Mouse (Mus musculus): ENCODE measurements at regions not wholly inside any gene's neighbourhood (a gene's known extent, or its start where the extent isn't known, plus 50 kb on each side); places are given as distances from the start of the nearest gene placed in this dataset.
"Not testable (repeated sequence)": the region's sequence is repeated elsewhere in the genome, so short reads cannot be mapped to it uniquely, and the experiment has no call there.

GRCm38 (mm10) chr17:31732176-31732880, 54.7 kb downstream of the Cryaa start:
- DNase-seq (ENCODE audit: inconsistent age in 2 of 2, low spot score in 1 of 2) = no peak

GRCm38 (mm10) chr17:31734521-31734920, 56.9 kb downstream of the Cryaa start:
- DNase-seq (ENCODE audit: inconsistent age in 2 of 2, low spot score in 1 of 2) = no peak

GRCm38 (mm10) chr17:31736716-31737115, 59.1 kb downstream of the Cryaa start:
- peak; percentile 31 to 79 for DNase-seq (ENCODE audit: inconsistent age in 2 of 2, low spot score in 1 of 2)

GRCm38 (mm10) chr17:31738249-31738648, 60.6 kb downstream of the Cryaa start:
- no peak for DNase-seq (ENCODE audit: inconsistent age in 2 of 2, low spot score in 1 of 2)

GRCm38 (mm10) chr17:31739586-31739985, 62.0 kb downstream of the Cryaa start:
- no peak for DNase-seq (ENCODE audit: inconsistent age in 2 of 2, low spot score in 1 of 2)

GRCm38 (mm10) chr17:31740059-31740458, 62.5 kb downstream of the Cryaa start:
- no peak for DNase-seq (ENCODE audit: inconsistent age in 2 of 2, low spot score in 1 of 2)

GRCm38 (mm10) chr17:31743656-31744055, 66.0 kb downstream of the Cryaa start:
- peak in 1 of 2 experiments; percentile 80 for DNase-seq (ENCODE audit: inconsistent age in 2 of 2, low spot score in 1 of 2)

GRCm38 (mm10) chr17:31746198-31747111, 68.8 kb downstream of the Cryaa start:
- DNase-seq (ENCODE audit: inconsistent age in 2 of 2, low spot score in 1 of 2) = peak in 1 of 2 experiments; percentile 58

- DNase-seq (ENCODE audit: inconsistent age in 2 of 2, low spot score in 1 of 2) = no peak
These were observed 70.0 kb downstream of the Cryaa start for GRCm38 (mm10) chr17:31747563-31747962.

GRCm38 (mm10) chr17:31748158-31748557, 70.6 kb downstream of the Cryaa start:
- no peak for DNase-seq (ENCODE audit: inconsistent age in 2 of 2, low spot score in 1 of 2)

GRCm38 (mm10) chr17:31748971-31749370, 71.4 kb downstream of the Cryaa start:
- DNase-seq (ENCODE audit: inconsistent age in 2 of 2, low spot score in 1 of 2) = peak in 1 of 2 experiments; percentile 19

GRCm38 (mm10) chr17:31751262-31751661, 73.7 kb downstream of the Cryaa start:
- DNase-seq (ENCODE audit: inconsistent age in 2 of 2, low spot score in 1 of 2) = peak in 1 of 2 experiments; percentile 47

- peak; percentile 29 to 38 for DNase-seq (ENCODE audit: inconsistent age in 2 of 2, low spot score in 1 of 2)
These were observed 75.7 kb downstream of the Cryaa start for GRCm38 (mm10) chr17:31753113-31753858.

GRCm38 (mm10) chr17:31753859-31754229, 76.2 kb downstream of the Cryaa start:
- DNase-seq (ENCODE audit: inconsistent age in 2 of 2, low spot score in 1 of 2) = no peak

- no peak for DNase-seq (ENCODE audit: inconsistent age in 2 of 2, low spot score in 1 of 2)
These were observed 82.9 kb downstream of the Cryaa start for GRCm38 (mm10) chr17:31760465-31760864.

- peak in 1 of 2 experiments; percentile 66 for DNase-seq (ENCODE audit: inconsistent age in 2 of 2, low spot score in 1 of 2)
These were observed 85.5 kb downstream of the Cryaa start for GRCm38 (mm10) chr17:31763078-31763477.

GRCm38 (mm10) chr17:31766779-31767697, 88.6 kb downstream of the Sik1 start:
- peak; percentile 77 to 84 for DNase-seq (ENCODE audit: inconsistent age in 2 of 2, low spot score in 1 of 2)

GRCm38 (mm10) chr17:31772201-31772820, 83.3 kb downstream of the Sik1 start:
- no peak for DNase-seq (ENCODE audit: inconsistent age in 2 of 2, low spot score in 1 of 2)

GRCm38 (mm10) chr17:31773882-31774281, 81.7 kb downstream of the Sik1 start:
- not testable (repeated sequence) for DNase-seq (ENCODE audit: inconsistent age in 2 of 2, low spot score in 1 of 2)

GRCm38 (mm10) chr17:31775037-31775436, 80.6 kb downstream of the Sik1 start:
- DNase-seq (ENCODE audit: inconsistent age in 2 of 2, low spot score in 1 of 2) = no peak

All from adrenal gland, adult (tissue).